Mouse (Mus musculus): Measurements from ENCODE around the gene Cdon. TPM values are rescaled to one million over a fixed set of nuclear protein-coding genes. Genes with fewer than 3 reads are reported as not detected.

Gene Cdon
- polyA plus RNA-seq (2015; fragmentation: Illumina TruSeq; extraction: RNeasy Lipid Tissue Mini Kit (QIAGEN cat#74804); ENCODE audit: insufficient read depth, low replicate concordance): 12.6 TPM

GRCm38 (mm10) chr9:35420805-35421719, at the start of gene Cdon:
Gene Cdon (plus strand): TSS chr9:35421128.

GRCm38 (mm10) chr9:35518169-35518568, 97.2 kb downstream of the Cdon start, which contains the start of gene Gm1113:
Gene Gm1113 (minus strand): TSS chr9:35518269.

Other genes starting within 250 kb of the Cdon start
- gene Dcps, start 245.1 kb upstream of the Cdon start, polyA plus RNA-seq (2015; fragmentation: Illumina TruSeq; extraction: RNeasy Lipid Tissue Mini Kit (QIAGEN cat#74804); ENCODE audit: insufficient read depth, low replicate concordance): 42.4 TPM
- 118 TPM for gene Srpr, start 221.0 kb upstream of the Cdon start, polyA plus RNA-seq (2015; fragmentation: Illumina TruSeq; extraction: RNeasy Lipid Tissue Mini Kit (QIAGEN cat#74804); ENCODE audit: insufficient read depth, low replicate concordance)
- gene Tirap, start 220.8 kb upstream of the Cdon start, polyA plus RNA-seq (2015; fragmentation: Illumina TruSeq; extraction: RNeasy Lipid Tissue Mini Kit (QIAGEN cat#74804); ENCODE audit: insufficient read depth, low replicate concordance): 11.3 TPM
- 63.3 TPM for gene Foxred1, start 210.1 kb upstream of the Cdon start, polyA plus RNA-seq (2015; fragmentation: Illumina TruSeq; extraction: RNeasy Lipid Tissue Mini Kit (QIAGEN cat#74804); ENCODE audit: insufficient read depth, low replicate concordance)
- gene Fam118b, start 153.3 kb upstream of the Cdon start, polyA plus RNA-seq (2015; fragmentation: Illumina TruSeq; extraction: RNeasy Lipid Tissue Mini Kit (QIAGEN cat#74804); ENCODE audit: insufficient read depth, low replicate concordance): 29.1 TPM
- 25.4 TPM for gene Rpusd4, start 153.3 kb upstream of the Cdon start, polyA plus RNA-seq (2015; fragmentation: Illumina TruSeq; extraction: RNeasy Lipid Tissue Mini Kit (QIAGEN cat#74804); ENCODE audit: insufficient read depth, low replicate concordance)
- not detected for gene Gm1113, start 97.1 kb downstream of the Cdon start, polyA plus RNA-seq (2015; fragmentation: Illumina TruSeq; extraction: RNeasy Lipid Tissue Mini Kit (QIAGEN cat#74804); ENCODE audit: insufficient read depth, low replicate concordance)
- gene Ddx25, start 137.4 kb downstream of the Cdon start, polyA plus RNA-seq (2015; fragmentation: Illumina TruSeq; extraction: RNeasy Lipid Tissue Mini Kit (QIAGEN cat#74804); ENCODE audit: insufficient read depth, low replicate concordance): 1.4 TPM
- 46.8 TPM for gene Pus3, start 137.5 kb downstream of the Cdon start, polyA plus RNA-seq (2015; fragmentation: Illumina TruSeq; extraction: RNeasy Lipid Tissue Mini Kit (QIAGEN cat#74804); ENCODE audit: insufficient read depth, low replicate concordance)
- not detected for gene Pate2, start 149.2 kb downstream of the Cdon start, polyA plus RNA-seq (2015; fragmentation: Illumina TruSeq; extraction: RNeasy Lipid Tissue Mini Kit (QIAGEN cat#74804); ENCODE audit: insufficient read depth, low replicate concordance)
- 15.1 TPM for gene Hyls1, start 149.3 kb downstream of the Cdon start, polyA plus RNA-seq (2015; fragmentation: Illumina TruSeq; extraction: RNeasy Lipid Tissue Mini Kit (QIAGEN cat#74804); ENCODE audit: insufficient read depth, low replicate concordance)
- not detected for gene Pate4, start 190.8 kb downstream of the Cdon start, polyA plus RNA-seq (2015; fragmentation: Illumina TruSeq; extraction: RNeasy Lipid Tissue Mini Kit (QIAGEN cat#74804); ENCODE audit: insufficient read depth, low replicate concordance)
- not detected for gene Pate3, start 227.1 kb downstream of the Cdon start, polyA plus RNA-seq (2015; fragmentation: Illumina TruSeq; extraction: RNeasy Lipid Tissue Mini Kit (QIAGEN cat#74804); ENCODE audit: insufficient read depth, low replicate concordance)

All from spleen, adult 10 weeks (tissue).